Mouse (Mus musculus): ENCODE results near the gene Sln.

- TF ChIP-seq CHD2 (IDR thresholded peaks at IDR 0.05; ENCODE audit: low read depth, low read length) (no peak), ZC3H11A (IDR thresholded peaks at IDR 0.05; ENCODE audit: borderline replicate concordance, low read depth, low read length) (no peak)
Measured at GRCm38 (mm10) chr9:53895827-53896226, 45.9 kb downstream of the Sln start.

Data from ES-E14 (cell line).